Mouse (Mus musculus): ENCODE data around the gene Gm47985.
"Not testable (repeated sequence)": the region's sequence is repeated elsewhere in the genome, so short reads cannot be mapped to it uniquely, and the experiment has no call there.

Gm47985 gene

DNA sequence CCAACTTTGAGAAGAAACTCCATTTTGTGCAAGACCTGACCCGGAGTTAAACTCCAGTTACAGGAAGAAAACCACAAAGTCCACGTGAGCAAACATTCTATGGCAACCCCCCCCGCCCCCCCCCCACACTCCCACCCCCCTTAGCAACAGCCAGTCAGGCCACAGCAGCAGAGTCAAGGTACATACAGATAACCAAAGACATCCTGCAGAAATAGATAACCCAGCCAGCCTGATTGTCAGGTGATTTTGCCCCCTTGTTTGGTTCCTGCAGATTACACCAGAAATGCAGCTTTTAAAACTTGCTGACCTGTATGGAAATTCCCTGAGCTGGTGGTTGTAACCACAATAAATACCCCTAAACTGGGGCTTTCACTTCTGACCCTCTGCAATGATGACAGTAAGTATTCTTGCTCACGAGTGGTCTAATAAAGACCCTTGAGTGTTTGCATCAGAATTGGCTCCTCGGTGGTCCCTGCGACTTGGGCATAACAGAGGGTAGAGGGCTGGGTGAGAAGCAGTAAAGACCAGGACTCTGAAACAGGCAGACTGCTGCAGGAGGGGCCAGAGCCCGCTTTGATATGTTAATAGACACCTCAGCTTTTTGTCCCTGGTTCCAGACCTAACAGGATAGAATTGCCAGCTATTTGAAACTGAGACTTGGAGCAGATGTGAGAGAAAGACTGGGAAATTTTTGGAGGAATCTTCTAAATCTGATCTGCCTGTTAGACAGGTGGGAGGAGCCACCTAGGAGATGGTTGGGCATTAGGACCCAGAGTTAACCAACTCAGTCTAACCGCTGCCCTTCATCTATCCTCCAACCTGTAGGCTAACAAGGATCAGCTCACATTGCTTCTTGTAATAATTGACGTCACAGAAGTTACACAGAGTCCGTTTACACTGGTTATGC is 5.1 kb upstream of the Gm47985 start:
- no peak for DNase-seq (ENCODE audit: low spot score)

DNA sequence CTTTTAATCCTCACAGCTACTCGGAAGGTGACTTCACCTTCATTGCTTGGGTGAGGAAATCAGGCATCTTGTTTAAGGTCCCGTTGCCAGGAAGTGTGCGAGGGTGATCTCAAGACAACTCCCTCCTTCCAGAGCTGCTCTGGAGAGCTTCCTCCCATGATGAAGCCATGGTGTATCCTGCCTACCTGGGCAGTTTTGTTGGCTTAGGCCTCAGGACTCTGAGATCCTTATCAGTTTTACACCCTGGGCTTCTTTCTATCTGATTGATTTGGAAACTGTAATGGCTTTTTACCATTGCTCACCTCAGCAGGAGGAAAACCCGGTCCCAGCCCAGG is 4.4 kb upstream of the Gm47985 start:
- no peak for DNase-seq (ENCODE audit: low spot score)

DNA sequence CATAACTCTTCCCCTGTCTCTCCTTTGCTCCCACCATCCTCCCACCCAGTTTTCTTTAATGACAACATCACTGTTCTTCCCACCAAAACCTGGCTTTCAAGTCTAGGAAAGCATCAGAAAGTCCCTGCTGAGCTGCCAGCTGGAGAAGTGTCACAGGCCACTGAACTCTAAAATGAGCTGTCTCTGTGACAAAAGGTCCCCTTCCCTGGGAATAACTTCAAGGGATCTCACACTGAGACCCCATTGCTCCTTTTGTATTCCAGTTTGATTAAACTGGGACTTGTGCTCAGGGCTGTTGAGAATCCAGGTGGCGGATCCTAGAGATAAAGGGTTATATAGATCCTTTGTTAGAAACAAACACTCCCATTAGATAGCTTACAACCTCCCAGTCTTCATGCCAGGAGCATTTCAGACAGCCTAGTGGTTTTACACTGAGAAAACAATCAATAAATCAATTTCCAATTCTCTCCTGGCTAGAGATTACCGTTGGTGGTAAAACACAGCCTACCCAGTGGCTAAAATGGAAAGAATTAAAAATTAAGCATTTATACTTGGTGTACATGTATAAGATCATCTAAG is 3.7 kb upstream of the Gm47985 start:
- no peak for DNase-seq (ENCODE audit: low spot score)

- DNase-seq (ENCODE audit: low spot score), result no peak
Measured at GRCm38 (mm10) chr1:151180167-151180566, 2.2 kb upstream of the Gm47985 start.

GRCm38 (mm10) chr1:151186186-151186585 is 3.8 kb downstream of the Gm47985 start:
- not testable (repeated sequence) for DNase-seq (ENCODE audit: low spot score)

- not testable (repeated sequence) for DNase-seq (ENCODE audit: low spot score)
Measured at GRCm38 (mm10) chr1:151186879-151187424, 4.6 kb downstream of the Gm47985 start.

DNA sequence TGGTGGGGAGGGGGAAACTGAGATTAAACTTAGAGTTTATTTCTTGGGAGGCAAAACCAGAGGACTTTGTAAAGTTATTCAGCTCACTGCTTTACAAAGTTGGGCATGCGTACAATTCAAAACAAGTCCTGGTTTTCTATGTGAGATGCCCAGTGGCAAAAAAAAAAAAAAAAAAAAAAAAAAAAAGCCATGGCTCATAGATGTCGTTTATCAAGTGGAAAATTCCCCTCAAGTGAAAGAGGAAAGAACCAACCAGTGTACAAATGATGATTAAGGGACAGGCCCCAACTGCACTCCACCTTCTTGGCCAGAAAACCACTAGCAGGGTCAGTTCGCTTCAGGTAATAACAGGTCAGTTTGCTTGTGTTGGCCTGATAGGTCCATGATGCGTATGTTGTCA is 6.1 kb downstream of the Gm47985 start:
- DNase-seq (ENCODE audit: low spot score), result no peak

DNA sequence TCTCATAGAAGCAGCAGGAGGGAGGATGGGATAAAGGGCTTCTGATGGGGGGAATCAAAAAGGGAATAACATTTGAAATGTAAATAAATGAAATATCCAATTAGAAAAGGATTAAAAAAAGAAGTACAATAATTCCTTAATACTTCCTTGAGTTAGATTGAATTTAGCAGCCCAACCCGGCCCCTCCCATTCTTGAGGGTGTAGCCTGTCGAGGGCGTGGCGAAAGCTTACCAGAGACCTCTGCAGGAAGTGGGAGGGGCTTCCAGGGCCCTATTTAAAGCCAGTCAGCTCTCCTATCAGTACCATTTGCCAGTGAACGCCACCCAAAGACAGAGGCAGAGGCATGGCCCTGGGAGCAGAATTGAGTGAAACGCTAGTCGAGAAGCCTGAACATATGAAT is 9.7 kb downstream of the Gm47985 start, which contains the start of gene Gm8947:
Gm8947 (plus strand) TSS at position 302 of the 400 bp plus-strand sequence.
- not testable (repeated sequence) for DNase-seq (ENCODE audit: low spot score)

DNA sequence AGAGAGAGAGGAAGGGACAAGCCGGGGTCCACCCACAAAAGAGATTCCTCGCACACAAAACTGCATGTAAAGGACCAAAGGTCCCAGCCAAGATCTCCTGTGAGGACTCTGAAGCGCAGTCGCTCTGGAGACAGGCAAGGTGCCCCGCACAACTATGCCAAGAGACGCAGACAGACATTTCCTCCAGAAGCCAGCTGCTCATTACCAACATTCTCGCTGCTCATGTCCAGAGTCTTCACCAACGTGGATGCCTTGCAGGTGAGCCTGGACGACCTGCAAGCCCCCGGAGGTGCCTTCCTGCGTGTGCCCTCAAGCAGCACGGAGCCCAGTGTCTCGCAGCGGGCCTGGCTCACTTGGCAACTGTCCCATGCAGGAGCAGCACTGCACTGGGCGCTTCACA is 10.4 kb downstream of the Gm47985 start:
- not testable (repeated sequence) for DNase-seq (ENCODE audit: low spot score)

GRCm38 (mm10) chr1:151195986-151196385 is 13.6 kb downstream of the Gm47985 start:
- not testable (repeated sequence) for DNase-seq (ENCODE audit: low spot score)

GRCm38 (mm10) chr1:151196690-151197089 is 14.4 kb downstream of the Gm47985 start:
- not testable (repeated sequence) for DNase-seq (ENCODE audit: low spot score)

DNA sequence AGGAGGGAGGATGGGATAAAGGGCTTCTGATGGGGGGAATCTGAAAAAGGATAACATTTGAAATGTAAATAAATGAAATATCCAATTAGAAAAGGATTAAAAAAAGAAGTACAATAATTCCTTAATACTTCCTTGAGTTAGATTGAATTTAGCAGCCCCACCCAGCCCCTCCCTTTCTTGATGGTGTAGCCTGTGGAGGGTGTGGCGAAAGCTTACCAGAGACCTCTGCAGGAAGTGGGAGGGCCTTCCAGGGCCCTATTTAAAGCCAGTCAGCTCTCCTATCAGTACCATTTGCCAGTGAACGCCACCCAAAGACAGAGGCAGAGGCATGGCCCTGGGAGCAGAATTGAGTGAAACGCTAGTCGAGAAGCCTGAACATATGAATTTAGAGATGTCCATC is 15.8 kb downstream of the Gm47985 start, which contains the start of gene Gm47995:
Gm47995 (plus strand) TSS at position 329 of the 400 bp plus-strand sequence.
- DNase-seq (ENCODE audit: low spot score), result not testable (repeated sequence)

DNA sequence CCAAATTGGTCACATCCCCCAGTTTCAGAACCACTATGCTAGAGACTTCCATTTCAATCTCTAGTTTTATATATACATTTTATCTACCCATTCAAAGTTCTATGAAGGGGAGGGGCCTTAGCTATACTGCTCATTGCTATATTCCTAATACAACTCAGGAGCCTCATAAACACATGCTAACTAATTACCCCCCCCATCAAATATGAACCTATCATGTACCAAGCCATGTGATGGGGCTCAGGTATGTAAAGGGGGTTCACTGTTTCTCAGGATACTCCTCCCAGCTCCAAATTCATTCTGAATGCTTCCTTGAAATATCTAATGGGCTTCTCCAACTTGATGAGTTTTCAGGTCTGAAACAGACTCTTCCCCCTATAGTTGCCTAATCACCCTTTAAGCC is 18.3 kb downstream of the Gm47985 start:
- not testable (repeated sequence) for DNase-seq (ENCODE audit: low spot score)

DNA sequence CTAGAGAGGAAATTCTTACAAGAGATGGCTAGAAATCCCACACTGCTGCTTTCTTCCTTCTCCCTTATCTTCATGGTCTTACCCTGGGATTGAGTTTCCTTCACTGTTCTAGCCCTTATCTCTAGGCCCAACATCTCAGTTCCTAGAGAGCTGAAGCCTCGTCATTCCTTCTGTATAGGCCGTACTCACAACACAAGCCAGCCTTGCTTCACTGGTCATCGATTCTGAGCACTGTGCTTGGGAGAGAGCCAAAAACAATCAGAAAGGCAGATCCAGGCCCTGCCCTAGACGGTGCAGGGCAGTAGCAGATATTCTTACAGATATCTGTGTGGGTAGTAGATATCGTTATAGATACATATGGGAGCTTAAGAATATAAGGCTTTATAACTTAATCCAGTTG is 20.4 kb downstream of the Gm47985 start:
- DNase-seq (ENCODE audit: low spot score), result not testable (repeated sequence)

DNA sequence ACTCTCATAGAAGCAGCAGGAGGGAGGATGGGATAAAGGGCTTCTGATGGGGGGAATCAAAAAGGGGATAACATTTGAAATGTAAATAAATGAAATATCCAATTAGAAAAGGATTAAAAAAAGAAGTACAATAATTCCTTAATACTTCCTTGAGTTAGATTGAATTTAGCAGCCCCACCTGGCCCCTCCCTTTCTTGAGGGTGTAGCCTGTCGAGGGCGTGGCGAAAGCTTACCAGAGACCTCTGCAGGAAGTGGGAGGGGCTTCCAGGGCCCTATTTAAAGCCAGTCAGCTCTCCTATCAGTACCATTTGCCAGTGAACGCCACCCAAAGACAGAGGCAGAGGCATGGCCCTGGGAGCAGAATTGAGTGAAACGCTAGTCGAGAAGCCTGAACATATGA is 21.5 kb downstream of the Gm47985 start, which contains the start of gene 3110040M04Rik:
3110040M04Rik (plus strand) TSS at position 304 of the 400 bp plus-strand sequence.
- not testable (repeated sequence) for DNase-seq (ENCODE audit: low spot score)

GRCm38 (mm10) chr1:151208493-151208892 is 26.2 kb downstream of the Gm47985 start:
- DNase-seq (ENCODE audit: low spot score), result not testable (repeated sequence)

GRCm38 (mm10) chr1:151208944-151209343 is 26.6 kb downstream of the Gm47985 start:
- DNase-seq (ENCODE audit: low spot score), result not testable (repeated sequence)

DNA sequence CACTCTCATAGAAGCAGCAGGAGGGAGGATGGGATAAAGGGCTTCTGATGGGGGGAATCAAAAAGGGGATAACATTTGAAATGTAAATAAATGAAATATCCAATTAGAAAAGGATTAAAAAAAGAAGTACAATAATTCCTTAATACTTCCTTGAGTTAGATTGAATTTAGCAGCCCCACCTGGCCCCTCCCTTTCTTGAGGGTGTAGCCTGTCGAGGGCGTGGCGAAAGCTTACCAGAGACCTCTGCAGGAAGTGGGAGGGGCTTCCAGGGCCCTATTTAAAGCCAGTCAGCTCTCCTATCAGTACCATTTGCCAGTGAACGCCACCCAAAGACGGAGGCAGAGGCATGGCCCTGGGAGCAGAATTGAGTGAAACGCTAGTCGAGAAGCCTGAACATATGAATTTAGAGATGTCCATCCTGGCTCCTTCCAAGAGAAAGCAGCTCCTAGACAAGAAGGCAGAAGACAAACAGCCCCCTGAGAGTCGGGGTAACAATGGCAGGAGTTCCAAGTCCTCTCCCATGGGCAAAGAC is 27.6 kb downstream of the Gm47985 start, which contains the start of gene Gm47996:
Gm47996 (plus strand) TSS at position 308 of the 532 bp plus-strand sequence.
- not testable (repeated sequence) for DNase-seq (ENCODE audit: low spot score)

GRCm38 (mm10) chr1:151211666-151212065 is 29.3 kb downstream of the Gm47985 start:
- DNase-seq (ENCODE audit: low spot score), result not testable (repeated sequence)

DNA sequence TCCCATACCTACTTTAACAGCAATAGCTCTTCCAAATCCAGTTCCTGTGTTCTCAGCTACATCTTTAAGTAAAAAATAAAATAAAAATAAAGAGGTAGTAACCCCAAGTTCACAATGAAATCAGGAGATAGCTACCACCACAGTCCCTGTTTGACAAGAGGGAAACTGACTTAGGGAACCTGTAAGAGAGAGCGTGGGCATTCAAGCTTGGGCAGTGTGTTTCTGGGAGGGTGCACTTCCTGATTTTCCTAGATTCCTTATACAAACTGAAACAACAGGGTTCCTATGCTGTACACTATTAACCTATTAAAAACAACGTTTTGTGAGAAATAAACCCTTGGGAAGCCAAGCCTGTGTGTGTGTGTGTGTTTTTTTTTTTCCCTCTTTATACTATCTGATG is 32.5 kb downstream of the Gm47985 start:
- no peak for DNase-seq (ENCODE audit: low spot score)

GRCm38 (mm10) chr1:151215985-151216384 is 33.6 kb downstream of the Gm47985 start:
- DNase-seq (ENCODE audit: low spot score), result no peak

DNA sequence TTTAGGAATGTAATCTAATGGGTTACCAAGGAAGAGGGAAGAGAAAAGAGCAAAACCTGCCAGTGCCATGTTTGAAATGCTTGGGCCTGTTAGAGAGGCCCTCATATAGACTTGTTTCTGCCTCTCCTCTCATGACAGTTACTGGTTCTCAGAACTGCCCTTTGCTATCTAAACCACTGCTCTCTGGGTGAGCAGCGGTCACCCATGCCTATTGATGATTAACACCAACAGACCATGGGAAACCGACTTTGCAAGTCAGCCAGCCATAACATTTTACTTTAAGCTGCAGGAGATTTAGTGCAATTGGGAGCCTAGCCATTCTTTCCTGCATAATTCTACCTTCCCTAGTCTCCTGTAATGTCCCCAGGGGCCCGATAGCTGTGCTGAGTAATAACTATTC is 34.1 kb downstream of the Gm47985 start:
- no peak for DNase-seq (ENCODE audit: low spot score)
